ENCODE assay signal across 7 mouse cellular contexts in the genomic region with DNA sequence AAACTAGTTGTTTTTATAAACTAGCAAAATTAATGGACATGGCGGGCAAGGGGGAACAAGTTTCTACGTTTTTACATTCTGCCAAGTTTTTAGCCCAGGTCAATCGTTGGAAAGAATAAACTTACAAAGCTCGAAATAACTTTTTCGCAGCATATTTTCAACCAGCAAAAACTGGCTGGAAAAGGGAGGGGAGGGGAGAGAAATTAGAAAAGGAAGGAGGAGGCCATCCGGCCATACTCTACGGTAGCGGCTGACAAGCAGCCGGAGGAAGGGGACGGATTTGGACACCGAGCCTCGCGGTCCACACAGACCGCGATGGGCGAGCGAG. TPM values are rescaled to one million over a fixed set of nuclear protein-coding genes. Genes with fewer than 3 reads are reported as not detected.
DNase-seq lines count a peak whose midpoint lies in the region; ATAC-seq and TF ChIP-seq lines count a peak whose summit lies in the region.

No protein-coding gene starts in this region.

- H3K9me3 ChIP-seq in lung, embryonic 14.5 days (ENCODE audit: low read depth, low read length): no peaks in the 10 kb centered on the region
- H3K9me3 ChIP-seq in embryonic facial prominence, embryonic 13.5 days: no peaks in the 10 kb centered on the region
- no peaks in the 10 kb centered on the region for H3K9me3 ChIP-seq in intestine, embryonic 15.5 days
- H3K9me3 ChIP-seq in neural tube, embryonic 15.5 days (replicated peaks): no peaks in the 10 kb centered on the region

- H3K9ac ChIP-seq in lung, embryonic 14.5 days: peak overlapping the region; percentile 95
- peak overlapping the region; percentile 96 for H3K9ac ChIP-seq in embryonic facial prominence, embryonic 13.5 days
- peak overlapping the region; percentile 99 for H3K9ac ChIP-seq in intestine, embryonic 15.5 days
- peak overlapping the region; percentile 92 for H3K9ac ChIP-seq in neural tube, embryonic 15.5 days (replicated peaks)

- H3K27me3 ChIP-seq in lung, embryonic 14.5 days (ENCODE audit: insufficient read depth, low read length): no peaks in the 10 kb centered on the region
- H3K27me3 ChIP-seq in embryonic facial prominence, embryonic 13.5 days: no peaks in the 10 kb centered on the region
- no peaks in the 10 kb centered on the region for H3K27me3 ChIP-seq in intestine, embryonic 15.5 days (replicated peaks)
- no peaks in the 10 kb centered on the region for H3K27me3 ChIP-seq in neural tube, embryonic 15.5 days (replicated peaks)

- no peaks in the 10 kb centered on the region for H3K4me1 ChIP-seq in lung, embryonic 14.5 days (ENCODE audit: insufficient read depth)
- H3K4me1 ChIP-seq in embryonic facial prominence, embryonic 13.5 days: 0 out of 2 replicates have a peak, but pooled peaks cover 2% of the 10 kb centered on the region
- H3K4me1 ChIP-seq in intestine, embryonic 15.5 days (replicated peaks): no peaks in the 10 kb centered on the region
- H3K4me1 ChIP-seq in neural tube, embryonic 15.5 days: peaks cover 14% of the 10 kb centered on the region

- no peak for TF ChIP-seq CTCF in lung, embryonic 14.5 days (IDR thresholded peaks at IDR 0.05; ENCODE audit: low read depth)

- peaks cover 34% of the 10 kb centered on the region for H3K36me3 ChIP-seq in lung, embryonic 14.5 days (ENCODE audit: insufficient read depth)
- peaks cover 31% of the 10 kb centered on the region for H3K36me3 ChIP-seq in embryonic facial prominence, embryonic 13.5 days
- H3K36me3 ChIP-seq in intestine, embryonic 15.5 days: 0 out of 2 replicates have a peak, but pooled peaks cover 12% of the 10 kb centered on the region
- H3K36me3 ChIP-seq in neural tube, embryonic 15.5 days: peaks cover 29% of the 10 kb centered on the region

- no peak for ATAC-seq in lung, embryonic 14.5 days (ENCODE audit: insufficient read depth)
- no peak for ATAC-seq in embryonic facial prominence, embryonic 13.5 days (ENCODE audit: insufficient number of reproducible peaks, insufficient read depth, low FRiP score, low TSS enrichment, low read depth)
- no peak for ATAC-seq in intestine, embryonic 15.5 days
- no peak for ATAC-seq in neural tube, embryonic 15.5 days (ENCODE audit: low FRiP score)

- H3K4me2 ChIP-seq in lung, embryonic 14.5 days: peak overlapping the region; percentile 78
- peak overlapping the region; percentile 86 for H3K4me2 ChIP-seq in embryonic facial prominence, embryonic 13.5 days
- peak overlapping the region; percentile 72 for H3K4me2 ChIP-seq in intestine, embryonic 15.5 days (replicated peaks)
- H3K4me2 ChIP-seq in neural tube, embryonic 15.5 days: peak overlapping the region; percentile 70

- peak overlapping the region; percentile 99 for H3K4me3 ChIP-seq in lung, embryonic 14.5 days (ENCODE audit: low read depth, low read length)
- H3K4me3 ChIP-seq in embryonic facial prominence, embryonic 13.5 days: peak overlapping the region; percentile 92
- peak overlapping the region; percentile 100 for H3K4me3 ChIP-seq in intestine, embryonic 15.5 days (replicated peaks)
- peak overlapping the region; percentile 98 for H3K4me3 ChIP-seq in neural tube, embryonic 15.5 days (replicated peaks)

- peak overlapping the region; percentile 96 for H3K27ac ChIP-seq in lung, embryonic 14.5 days (ENCODE audit: low read depth)
- peak overlapping the region; percentile 94 for H3K27ac ChIP-seq in embryonic facial prominence, embryonic 13.5 days
- H3K27ac ChIP-seq in intestine, embryonic 15.5 days: peak overlapping the region; percentile 97
- peak overlapping the region; percentile 94 for H3K27ac ChIP-seq in neural tube, embryonic 15.5 days (replicated peaks)

- under 1% methylated on average over 17 of the region's 17 CpGs for WGBS in lung, embryonic 14.5 days
- under 1% methylated on average over 17 of the region's 17 CpGs for WGBS in embryonic facial prominence, embryonic 13.5 days
- WGBS in intestine, embryonic 15.5 days: under 1% methylated on average over 17 of the region's 17 CpGs
- under 1% methylated on average over 17 of the region's 17 CpGs for WGBS in neural tube, embryonic 15.5 days

- no peak for DNase-seq in lung, embryonic 14.5 days
- no peak for DNase-seq in lung, postnatal 36 days
- no peak for DNase-seq in kidney, postnatal 36 days
- DNase-seq in cerebellum, postnatal 36 days: no peak

RNA-seq across cellular contexts. Expression of a gene that starts 0.7 kb away (rescaled TPM):
- polyA plus RNA-seq in lung, embryonic 14.5 days (2014; fragmentation: Nextera tagmentation; extraction: Ambion mirVana): 158 and 182 TPM in 2 replicates
- polyA plus RNA-seq in embryonic facial prominence, embryonic 13.5 days (2015; fragmentation: Nextera tagmentation; extraction: Ambion mirVana): 133 and 144 TPM in 2 replicates
- 138 and 145 TPM in 2 replicates for polyA plus RNA-seq in intestine, embryonic 15.5 days (2015; fragmentation: Nextera tagmentation; extraction: Ambion mirVana)
- polyA plus RNA-seq in neural tube, embryonic 15.5 days (2015; fragmentation: Nextera tagmentation; extraction: Ambion mirVana): 64.5 and 67.1 TPM in 2 replicates

RNA-seq across cellular contexts. Expression of a gene that starts 43.5 kb away (rescaled TPM):
- polyA plus RNA-seq in lung, embryonic 14.5 days (2014; fragmentation: Nextera tagmentation; extraction: Ambion mirVana): 51.3 and 53.3 TPM in 2 replicates
- 69.2 and 71.6 TPM in 2 replicates for polyA plus RNA-seq in embryonic facial prominence, embryonic 13.5 days (2015; fragmentation: Nextera tagmentation; extraction: Ambion mirVana)
- polyA plus RNA-seq in intestine, embryonic 15.5 days (2015; fragmentation: Nextera tagmentation; extraction: Ambion mirVana): 40.1 and 45.9 TPM in 2 replicates
- 51.7 and 54.4 TPM in 2 replicates for polyA plus RNA-seq in neural tube, embryonic 15.5 days (2015; fragmentation: Nextera tagmentation; extraction: Ambion mirVana)

RNA-seq across cellular contexts. Expression of a gene that starts 43.5 kb away (rescaled TPM):
- 0.80 and 1.1 TPM in 2 replicates for polyA plus RNA-seq in lung, embryonic 14.5 days (2014; fragmentation: Nextera tagmentation; extraction: Ambion mirVana)
- 1.3 and 1.4 TPM in 2 replicates for polyA plus RNA-seq in embryonic facial prominence, embryonic 13.5 days (2015; fragmentation: Nextera tagmentation; extraction: Ambion mirVana)
- 0.62 and 0.89 TPM in 2 replicates for polyA plus RNA-seq in intestine, embryonic 15.5 days (2015; fragmentation: Nextera tagmentation; extraction: Ambion mirVana)
- polyA plus RNA-seq in neural tube, embryonic 15.5 days (2015; fragmentation: Nextera tagmentation; extraction: Ambion mirVana): 2.0 and 2.6 TPM in 2 replicates
